Mouse (Mus musculus): ENCODE results near the gene Plin3. TPM values are rescaled to one million over a fixed set of nuclear protein-coding genes. Genes with fewer than 3 reads are reported as not detected.

The Plin3 gene
- polyA plus RNA-seq, 1 experiment from 2014 or later = 106 TPM

DNA sequence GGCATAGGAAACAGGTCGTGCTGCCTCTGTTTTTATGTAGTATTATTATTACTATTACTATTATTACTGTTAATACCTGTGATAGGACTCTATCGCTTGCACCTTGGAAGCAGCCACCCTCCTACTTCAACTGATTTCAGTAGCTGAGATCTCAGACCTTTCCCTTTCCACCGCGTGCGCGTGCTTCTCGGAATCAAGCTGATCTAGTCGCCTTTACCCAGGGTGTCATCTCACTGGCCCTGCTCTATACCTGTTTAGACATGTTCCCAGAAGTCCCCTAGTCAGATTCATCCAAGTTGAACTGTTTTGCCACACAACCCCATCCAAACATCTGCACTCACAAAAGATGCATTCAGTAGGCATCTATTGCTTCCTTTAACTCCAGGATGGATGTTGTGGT, 59.3 kb downstream of the Plin3 start:
- H3K4me3 ChIP-seq (ENCODE audit: low read length) = no peak overlapping the region
- H3K4me2 ChIP-seq (replicated peaks; ENCODE audit: low read depth, low read length) = no peak overlapping the region
- H3K9me3 ChIP-seq (ENCODE audit: low read length) = no peaks in the 10 kb centered on the region
- H3K4me1 ChIP-seq (ENCODE audit: insufficient read depth, low read length) = peaks cover 3% of the 10 kb centered on the region; the same call in 1 of the 2 replicates
- WGBS = 62% methylated on average over 8 of the region's 8 CpGs
- no peaks in the 10 kb centered on the region for H3K36me3 ChIP-seq (ENCODE audit: insufficient read depth, low read length)
- ATAC-seq (ENCODE audit: low FRiP score, low TSS enrichment) = no peak
- no peaks in the 10 kb centered on the region for H3K27me3 ChIP-seq (ENCODE audit: insufficient read depth, low read length)
- no peak overlapping the region for H3K9ac ChIP-seq (replicated peaks; ENCODE audit: low read length)
- H3K27ac ChIP-seq (ENCODE audit: low read length) = no peak overlapping the region

DNA sequence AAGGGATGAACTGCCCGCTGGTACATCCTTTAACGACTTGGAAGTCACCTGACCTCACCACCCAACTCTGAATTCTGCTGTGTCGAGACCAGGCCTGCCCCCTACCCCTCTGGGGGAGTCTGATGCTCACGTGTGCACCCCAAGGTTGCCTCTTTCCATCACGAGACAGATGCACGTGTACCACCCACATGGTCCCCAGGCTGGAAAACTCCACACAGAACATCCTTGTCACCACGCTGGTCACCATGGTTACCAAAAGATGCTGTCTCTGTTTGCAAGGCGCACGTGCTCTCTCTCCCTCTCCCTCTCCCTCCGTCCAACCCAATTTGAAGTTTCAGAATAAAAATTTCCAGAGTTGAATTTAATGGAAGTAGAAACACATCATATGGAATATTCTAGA, 62.7 kb downstream of the Plin3 start:
- Histone ChIP-seq H3K36me3 (ENCODE audit: insufficient read depth, low read length) (no peaks in the 10 kb centered on the region), H3K9ac (replicated peaks; ENCODE audit: low read length) (no peak overlapping the region), H3K27ac (ENCODE audit: low read length) (no peak overlapping the region), H3K4me2 (replicated peaks; ENCODE audit: low read depth, low read length) (no peak overlapping the region), H3K4me3 (ENCODE audit: low read length) (no peak overlapping the region), H3K27me3 (ENCODE audit: insufficient read depth, low read length) (no peaks in the 10 kb centered on the region), H3K9me3 (ENCODE audit: low read length) (no peaks in the 10 kb centered on the region), H3K4me1 (ENCODE audit: insufficient read depth, low read length) (peaks cover 3% of the 10 kb centered on the region; the same call in 1 of the 2 replicates)
- WGBS = 59% methylated on average over 10 of the region's 10 CpGs
- no peak for ATAC-seq (ENCODE audit: low FRiP score, low TSS enrichment)

MicroRNA genes within 50 kb of the gene (microRNA counts, 519-probe panel; counts per million panel counts)
- 2,566 counts per million, percentile 63 among the panel's probes with 10 or more counts for microRNA mmu-miR-7b

Small RNAs within 50 kb of the gene (microRNA-seq; reads per million reads assigned to microRNA genes)
- 40.3 reads per million, percentile 46 among the genes with 10 or more reads in this experiment for gene Mir7b

Other genes with a start within 250 kb of the Plin3 start
- gene Ubxn6, start 217.8 kb downstream of the Plin3 start, polyA plus RNA-seq (2015; fragmentation: Nextera tagmentation; extraction: Ambion mirVana) = 46.2 and 47.2 TPM in 2 replicates
- gene Hdgfl2, start 213.2 kb downstream of the Plin3 start, polyA plus RNA-seq (2015; fragmentation: Nextera tagmentation; extraction: Ambion mirVana) = 129 and 141 TPM in 2 replicates
- gene Plin4, start 183.1 kb downstream of the Plin3 start, polyA plus RNA-seq (2015; fragmentation: Nextera tagmentation; extraction: Ambion mirVana) = 0.18 and 0.32 TPM in 2 replicates
- gene Plin5, start 175.3 kb downstream of the Plin3 start, polyA plus RNA-seq (2015; fragmentation: Nextera tagmentation; extraction: Ambion mirVana) = 1.6 and 2.6 TPM in 2 replicates
- 0.62 and 0.69 TPM in 2 replicates for gene Lrg1, start 170.9 kb downstream of the Plin3 start, polyA plus RNA-seq (2015; fragmentation: Nextera tagmentation; extraction: Ambion mirVana)
- gene Sema6b, start 152.5 kb downstream of the Plin3 start, polyA plus RNA-seq (2015; fragmentation: Nextera tagmentation; extraction: Ambion mirVana) = 1.1 TPM in 2 replicates
- 12.2 and 13.2 TPM in 2 replicates for gene Tnfaip8l1, start 130.4 kb downstream of the Plin3 start, polyA plus RNA-seq (2015; fragmentation: Nextera tagmentation; extraction: Ambion mirVana)
- 102 and 109 TPM in 2 replicates for gene Mydgf, start 109.0 kb downstream of the Plin3 start, polyA plus RNA-seq (2015; fragmentation: Nextera tagmentation; extraction: Ambion mirVana)
- 45.0 and 46.2 TPM in 2 replicates for gene Dpp9, start 74.0 kb downstream of the Plin3 start, polyA plus RNA-seq (2015; fragmentation: Nextera tagmentation; extraction: Ambion mirVana)
- gene Fem1a, start 36.1 kb downstream of the Plin3 start, polyA plus RNA-seq (2015; fragmentation: Nextera tagmentation; extraction: Ambion mirVana) = 14.6 and 15.8 TPM in 2 replicates
- 7.3 and 10.3 TPM in 2 replicates for gene Ticam1, start 16.1 kb downstream of the Plin3 start, polyA plus RNA-seq (2015; fragmentation: Nextera tagmentation; extraction: Ambion mirVana)
- gene Arrdc5, start 7.4 kb upstream of the Plin3 start, polyA plus RNA-seq (2015; fragmentation: Nextera tagmentation; extraction: Ambion mirVana) = not detected in 2 replicates
- gene Uhrf1, start 10.4 kb upstream of the Plin3 start, polyA plus RNA-seq (2015; fragmentation: Nextera tagmentation; extraction: Ambion mirVana) = 170 and 179 TPM in 2 replicates
- gene Kdm4b, start 33.2 kb upstream of the Plin3 start, polyA plus RNA-seq (2015; fragmentation: Nextera tagmentation; extraction: Ambion mirVana) = 37.7 and 39.1 TPM in 2 replicates
- gene Ptprs, start 183.6 kb upstream of the Plin3 start, polyA plus RNA-seq (2015; fragmentation: Nextera tagmentation; extraction: Ambion mirVana) = 76.1 and 87.2 TPM in 2 replicates
- gene Znrf4, start 219.6 kb upstream of the Plin3 start, polyA plus RNA-seq (2015; fragmentation: Nextera tagmentation; extraction: Ambion mirVana) = not detected in 2 replicates

Measured in kidney, embryonic 16.5 days (tissue).